Mouse (Mus musculus): ENCODE measurements around the gene Sars. TPM values are rescaled to one million over a fixed set of nuclear protein-coding genes. Genes with fewer than 3 reads are reported as not detected.

Gene Sars
- total and polyA plus RNA-seq, 3 experiments, result 373 to 394 (median 377) TPM

DNA sequence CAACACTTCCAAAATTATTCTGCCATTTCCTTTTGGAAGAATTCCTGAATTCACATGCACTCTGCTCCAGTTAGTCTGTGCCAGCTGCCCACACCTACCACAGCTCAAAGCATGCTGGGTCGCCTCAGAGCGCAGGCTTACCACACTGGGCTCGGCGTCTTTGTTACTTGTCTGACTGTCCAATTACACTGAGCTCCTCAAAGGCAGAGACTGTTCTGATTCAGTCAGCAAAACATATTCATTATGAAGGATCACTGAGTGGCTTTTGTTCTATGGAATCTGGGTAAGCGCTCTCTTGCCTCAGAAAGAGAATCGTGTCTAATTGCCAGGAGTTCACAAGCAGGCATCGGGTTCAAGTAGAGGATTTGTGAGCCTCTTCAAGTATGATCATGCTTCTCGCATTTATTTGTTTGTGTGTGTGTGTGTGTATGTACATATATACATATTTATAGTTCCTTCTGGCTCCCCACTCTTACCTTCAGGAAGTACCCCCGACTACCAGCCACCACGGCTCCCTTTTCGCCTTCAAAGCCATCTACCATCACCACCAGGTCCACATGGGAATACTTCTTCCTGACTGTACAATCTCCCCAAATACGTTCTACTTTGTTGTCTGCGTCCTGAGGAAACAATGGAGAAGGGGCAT lies 12.3 kb downstream of the Sars start:
- Histone ChIP-seq H3K9me3 (replicated peaks; ENCODE audit: low read length) (no peaks in the 10 kb centered on the region), H3K4me3 (replicated peaks in 1 of 3; ENCODE audit: low read depth in 2 of 3, low read length in 2 of 3, poor library complexity in 1 of 3) (no peak overlapping the region), H3K4me2 (ENCODE audit: insufficient read depth, low read depth, poor library complexity, severe bottlenecking) (no peak overlapping the region), H3K27ac (ENCODE audit: insufficient read depth, low read depth) (no peak overlapping the region), H3K36me3 (replicated peaks in 1 of 2; ENCODE audit: control insufficient read depth in 1 of 2, insufficient read depth in 1 of 2, low read length in 1 of 2) (peaks cover 83 to 96% of the 10 kb centered on the region in 2 experiments), H3K9ac (ENCODE audit: insufficient read depth, low read depth) (no peak overlapping the region), H3K79me2 (replicated peaks; ENCODE audit: control insufficient read depth, extremely low read depth, insufficient read depth, poor library complexity, severe bottlenecking) (peaks cover 22% of the 10 kb centered on the region), H3K4me1 (ENCODE audit: control insufficient read depth in 1 of 2, insufficient read depth in 2 of 2) (peaks cover 6 to 29% of the 10 kb centered on the region in 2 experiments), H3K27me3 (replicated peaks) (no peaks in the 10 kb centered on the region)
- DNase-seq (ENCODE audit: extremely low read depth), result no peak
- dilution Hi-C loops (cut with MboI; ENCODE audit: extremely low pct_ligation_motif_present, extremely low pct_unique_long_range_greater_than_20kb, low sequenced_read_pairs) (no loop called here), in situ Hi-C loops (cut with MboI; ENCODE audit: low pct_ligation_motif_present, low pct_unique_long_range_greater_than_20kb, low sequenced_read_pairs) (no loop called here)
- TF ChIP-seq JUND (conservative IDR thresholded peaks at IDR 0.05; ENCODE audit: low read depth, low read length) (no peak), MXI1 (IDR thresholded peaks at IDR 0.05; ENCODE audit: low read depth, low read length) (no peak), TCF12 (IDR thresholded peaks at IDR 0.05; ENCODE audit: low read depth, low read length) (no peak), TBP (conservative IDR thresholded peaks at IDR 0.05; ENCODE audit: low read depth, low read length) (no peak), ZC3H11A (IDR thresholded peaks at IDR 0.05; ENCODE audit: low read depth, low read length) (no peak), CHD1 (IDR thresholded peaks at IDR 0.05; ENCODE audit: low read depth, low read length) (no peak), SMC3 (IDR thresholded peaks at IDR 0.05; ENCODE audit: low read depth, low read length) (no peak), EP300 (IDR thresholded peaks at IDR 0.05; ENCODE audit: low read length) (no peak), MEF2A (IDR thresholded peaks at IDR 0.05; ENCODE audit: borderline replicate concordance, low read depth, low read length) (no peak), GABPA (IDR thresholded peaks at IDR 0.05; ENCODE audit: insufficient replicate concordance, low read depth, low read length) (no peak), HCFC1 (IDR thresholded peaks at IDR 0.05; ENCODE audit: low read depth, low read length) (no peak), POLR2AphosphoS2 (IDR thresholded peaks at IDR 0.05; ENCODE audit: low read depth, low read length) (no peak), SIN3A (IDR thresholded peaks at IDR 0.05; ENCODE audit: low read length) (no peak)

DNA sequence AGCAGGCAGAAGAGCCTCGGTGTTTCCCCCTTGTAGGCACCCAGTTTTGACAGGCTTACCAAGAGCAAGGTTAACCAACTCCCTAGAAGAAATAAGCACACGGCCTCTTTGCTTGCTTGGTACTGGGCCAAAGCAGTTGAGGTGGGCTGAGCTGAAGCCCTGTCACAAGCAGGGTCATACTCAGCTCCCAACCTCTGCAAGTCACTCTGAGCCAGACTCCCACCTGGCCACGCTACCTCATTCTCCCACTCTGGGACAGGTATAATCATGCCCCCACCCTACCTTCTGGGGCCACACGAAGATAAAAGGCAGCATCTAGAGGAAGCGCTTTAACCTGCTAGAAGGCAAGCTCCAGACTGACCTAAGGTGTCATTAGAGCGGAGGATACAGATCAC lies 19.4 kb downstream of the Sars start:
- no peak overlapping the region for H3K4me3 ChIP-seq (replicated peaks in 1 of 3; ENCODE audit: low read depth in 2 of 3, low read length in 2 of 3, poor library complexity in 1 of 3)
- H3K4me1 ChIP-seq (ENCODE audit: control insufficient read depth in 1 of 2, insufficient read depth in 2 of 2), result no peaks in the 10 kb centered on the region; a peak in 1 of 4 replicates
- peaks cover 54 to 74% of the 10 kb centered on the region in 2 experiments for H3K36me3 ChIP-seq (replicated peaks in 1 of 2; ENCODE audit: control insufficient read depth in 1 of 2, insufficient read depth in 1 of 2, low read length in 1 of 2)
- no peak overlapping the region for H3K27ac ChIP-seq (ENCODE audit: insufficient read depth, low read depth)
- H3K4me2 ChIP-seq (ENCODE audit: insufficient read depth, low read depth, poor library complexity, severe bottlenecking), result no peak overlapping the region
- H3K9me3 ChIP-seq (replicated peaks; ENCODE audit: low read length), result no peaks in the 10 kb centered on the region
- no peak for TF ChIP-seq ZC3H11A (IDR thresholded peaks at IDR 0.05; ENCODE audit: low read depth, low read length)
- TF ChIP-seq MEF2A (IDR thresholded peaks at IDR 0.05; ENCODE audit: borderline replicate concordance, low read depth, low read length), result no peak
- no peak for TF ChIP-seq ELF1 (IDR thresholded peaks at IDR 0.05; ENCODE audit: low read depth, low read length)
- TF ChIP-seq ZNF384 (IDR thresholded peaks at IDR 0.05; ENCODE audit: low read depth, low read length), result no peak
- TF ChIP-seq MYC (IDR thresholded peaks at IDR 0.05; ENCODE audit: low read depth, low read length), result no peak
- no peak for TF ChIP-seq TCF12 (IDR thresholded peaks at IDR 0.05; ENCODE audit: low read depth, low read length)
- TF ChIP-seq UBTF (IDR thresholded peaks at IDR 0.05; ENCODE audit: low read depth, low read length), result no peak
- no peak for TF ChIP-seq RAD21 (IDR thresholded peaks at IDR 0.05; ENCODE audit: low read depth, low read length)
- no peak for TF ChIP-seq MXI1 (IDR thresholded peaks at IDR 0.05; ENCODE audit: low read depth, low read length)
- no peak for TF ChIP-seq POLR2A (IDR thresholded peaks at IDR 0.05; ENCODE audit: low read depth, low read length)
- no peak for TF ChIP-seq ETS1 (conservative IDR thresholded peaks at IDR 0.05; ENCODE audit: low read depth, low read length)
- TF ChIP-seq ZMIZ1 (IDR thresholded peaks at IDR 0.05; ENCODE audit: low read depth, low read length), result no peak
- TF ChIP-seq TBP (conservative IDR thresholded peaks at IDR 0.05; ENCODE audit: low read depth, low read length), result no peak
- DNase-seq (ENCODE audit: extremely low read depth), result no peak
- no peak overlapping the region for H3K9ac ChIP-seq (ENCODE audit: insufficient read depth, low read depth)
- in situ Hi-C loops (cut with MboI; ENCODE audit: low pct_ligation_motif_present, low pct_unique_long_range_greater_than_20kb, low sequenced_read_pairs) (no loop called here), dilution Hi-C loops (cut with MboI; ENCODE audit: extremely low pct_ligation_motif_present, extremely low pct_unique_long_range_greater_than_20kb, low sequenced_read_pairs) (no loop called here)
- H3K79me2 ChIP-seq (replicated peaks; ENCODE audit: control insufficient read depth, extremely low read depth, insufficient read depth, poor library complexity, severe bottlenecking), result 0 out of 2 replicates have a peak, but pooled peaks cover 2% of the 10 kb centered on the region
- no peaks in the 10 kb centered on the region for H3K27me3 ChIP-seq (replicated peaks)

Data from CH12.LX (cell line).